Mouse (Mus musculus): ENCODE results near the gene Nt5e. TPM values are rescaled to one million over a fixed set of nuclear protein-coding genes. Genes with fewer than 3 reads are reported as not detected.
A peak's percentile ranks its signal among the peaks of the same experiment; 100 is the strongest.
"Not testable (repeated sequence)": the region's sequence is repeated elsewhere in the genome, so short reads cannot be mapped to it uniquely, and the experiment has no call there.

The Nt5e gene
- polyA plus RNA-seq (2015; fragmentation: Nextera tagmentation; extraction: Ambion mirVana): 0.71 and 1.1 TPM in 2 replicates

DNA sequence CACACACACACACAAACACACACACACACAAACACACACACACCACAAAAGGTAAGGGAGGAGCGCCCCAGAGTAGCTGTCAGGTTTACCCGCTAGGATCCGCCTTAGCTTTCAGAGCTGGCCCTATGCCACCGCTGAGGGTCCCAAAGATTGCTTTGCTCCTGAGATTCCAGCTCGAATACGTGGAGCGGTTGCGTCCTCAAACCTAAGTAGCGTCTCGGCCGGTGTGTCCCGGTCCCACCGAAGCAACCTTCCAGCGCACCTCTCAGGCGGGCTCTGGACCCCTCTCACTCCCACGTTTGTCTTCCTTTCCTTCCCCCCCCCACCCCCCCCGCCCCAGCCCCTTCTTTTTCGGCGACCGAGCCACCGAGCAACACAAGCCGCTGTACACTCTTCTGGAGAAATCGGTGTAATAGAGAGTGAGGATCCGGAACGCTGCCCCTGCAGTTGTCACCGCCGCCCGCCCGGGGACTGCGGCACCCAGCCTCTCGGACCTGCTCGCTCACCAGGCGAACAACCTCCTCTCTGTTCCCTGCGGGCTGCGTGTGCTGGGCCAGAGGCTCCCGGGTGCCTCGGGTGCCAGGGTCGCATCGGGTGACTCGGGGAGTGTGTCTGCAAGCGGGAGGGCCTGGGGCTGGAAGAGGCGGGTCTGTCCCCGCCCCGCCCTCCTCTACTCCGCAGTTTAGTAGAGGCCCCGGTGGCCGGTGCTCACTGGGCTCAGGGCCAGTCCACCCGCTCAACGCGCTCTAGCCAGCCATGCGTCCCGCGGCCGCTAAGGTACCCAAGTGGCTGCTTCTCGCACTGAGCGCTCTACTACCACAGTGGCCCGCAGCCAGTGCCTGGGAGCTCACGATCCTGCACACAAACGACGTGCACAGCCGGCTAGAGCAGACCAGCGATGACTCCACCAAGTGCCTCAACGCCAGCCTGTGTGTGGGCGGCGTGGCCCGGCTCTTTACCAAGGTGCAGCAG is at the start of gene Nt5e:
Nt5e (plus strand) TSS at position 268 of the 972 bp plus-strand sequence.
- Histone ChIP-seq H3K36me3 (ENCODE audit: control insufficient read depth, insufficient read depth) (no peaks in the 10 kb centered on the region), H3K27ac (ENCODE audit: low read length) (no peak within 1 kb of the TSS), H3K9me3 (ENCODE audit: control insufficient read depth, low read length) (no peaks in the 10 kb centered on the region), H3K27me3 (replicated peaks; ENCODE audit: control insufficient read depth, insufficient read depth, low read length) (peaks cover 11% of the 10 kb centered on the region; the same call in 1 of the 2 replicates), H3K4me3 (replicated peaks; ENCODE audit: low read length) (peak within 1 kb of the TSS; percentile 71), H3K4me1 (replicated peaks; ENCODE audit: control insufficient read depth, insufficient read depth, low read length) (peaks cover 7% of the 10 kb centered on the region), H3K4me2 (ENCODE audit: low read length) (peak within 1 kb of the TSS; percentile 99), H3K9ac (replicated peaks; ENCODE audit: low read depth, low read length) (peak within 1 kb of the TSS; percentile 72)
- under 1% methylated on average over 65 of the region's 66 CpGs for WGBS
- peak; percentile 91 for ATAC-seq

DNA sequence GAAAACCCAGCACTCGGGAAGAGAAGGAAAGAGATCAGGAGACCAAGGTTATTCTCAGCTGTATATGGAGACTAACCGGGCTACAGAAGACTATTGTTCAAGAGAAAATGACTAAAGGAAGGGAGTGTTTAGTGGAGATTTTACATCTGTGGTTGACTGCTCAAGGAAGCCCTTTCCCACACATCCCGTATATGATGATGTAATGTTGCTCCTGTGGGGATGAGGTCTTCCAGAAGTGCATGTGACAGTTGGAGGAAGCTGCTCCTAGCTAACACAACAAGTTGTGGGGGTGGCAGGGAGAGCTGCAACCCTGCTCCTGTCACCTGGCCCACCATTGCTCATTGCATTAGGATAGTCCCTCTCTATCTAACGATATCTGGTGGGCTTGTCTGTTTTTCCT is 49.4 kb upstream of the Nt5e start:
- Histone ChIP-seq H3K9ac (replicated peaks; ENCODE audit: low read depth, low read length) (no peak overlapping the region), H3K9me3 (ENCODE audit: control insufficient read depth, low read length) (no peaks in the 10 kb centered on the region), H3K27me3 (replicated peaks; ENCODE audit: control insufficient read depth, insufficient read depth, low read length) (no peaks in the 10 kb centered on the region), H3K4me3 (replicated peaks; ENCODE audit: low read length) (no peak overlapping the region), H3K27ac (ENCODE audit: low read length) (no peak overlapping the region), H3K4me2 (ENCODE audit: low read length) (no peak overlapping the region), H3K36me3 (ENCODE audit: control insufficient read depth, insufficient read depth) (no peaks in the 10 kb centered on the region), H3K4me1 (replicated peaks; ENCODE audit: control insufficient read depth, insufficient read depth, low read length) (no peaks in the 10 kb centered on the region)
- 91% methylated on average over 4 of the region's 4 CpGs for WGBS
- ATAC-seq: no peak

DNA sequence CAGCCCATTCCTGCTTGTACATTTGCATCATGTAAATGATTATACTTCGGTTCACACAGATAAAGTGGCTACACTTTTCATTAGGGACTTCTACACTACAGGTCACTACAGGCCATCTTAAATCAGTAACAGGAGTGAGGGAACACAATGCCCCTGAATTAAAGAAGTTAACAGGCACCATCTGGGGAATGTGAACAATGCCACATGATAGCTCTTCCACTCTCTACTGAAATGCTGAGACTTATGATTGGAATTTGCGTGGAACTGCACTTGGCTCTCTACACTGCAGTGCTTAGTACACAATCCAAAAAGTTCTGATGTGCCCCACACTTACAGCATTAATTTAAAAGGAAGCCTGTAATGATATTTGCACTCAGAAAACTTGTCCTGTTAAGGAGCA is 47.3 kb upstream of the Nt5e start:
- no peak for ATAC-seq
- WGBS: 79% methylated on average over 2 of the region's 2 CpGs

DNA sequence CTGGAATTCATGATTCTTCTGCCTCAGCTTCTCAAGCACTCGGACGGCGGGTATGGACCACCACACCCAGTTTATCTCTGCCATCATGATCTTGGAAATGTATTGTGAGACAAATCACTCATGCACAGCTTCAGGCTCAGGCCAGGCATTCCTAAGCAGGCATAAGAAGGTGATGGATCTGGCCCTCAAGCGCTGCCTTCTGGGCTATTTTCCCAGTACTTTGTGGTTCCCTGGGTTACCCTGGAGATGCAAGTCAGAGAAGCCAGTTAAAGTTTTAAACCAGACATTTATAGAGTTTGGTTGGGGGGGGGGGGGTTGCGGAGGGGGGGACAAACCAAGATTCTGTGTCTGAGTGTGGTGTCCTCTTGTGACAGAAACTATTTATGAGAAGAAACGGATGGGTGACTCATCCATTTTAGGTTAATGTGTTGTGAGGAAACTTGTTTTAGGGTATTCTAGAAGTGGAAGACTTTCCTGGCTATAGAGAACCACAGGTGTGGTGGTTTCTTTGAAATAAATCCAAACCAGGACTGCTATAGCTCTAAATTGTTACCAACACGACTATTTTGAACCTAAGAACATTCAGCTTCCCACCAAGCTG is 37.3 kb upstream of the Nt5e start:
- Histone ChIP-seq H3K27ac (ENCODE audit: low read length) (no peak overlapping the region), H3K4me3 (replicated peaks; ENCODE audit: low read length) (no peak overlapping the region), H3K4me1 (replicated peaks; ENCODE audit: control insufficient read depth, insufficient read depth, low read length) (no peaks in the 10 kb centered on the region), H3K27me3 (replicated peaks; ENCODE audit: control insufficient read depth, insufficient read depth, low read length) (no peaks in the 10 kb centered on the region), H3K36me3 (ENCODE audit: control insufficient read depth, insufficient read depth) (no peaks in the 10 kb centered on the region), H3K9me3 (ENCODE audit: control insufficient read depth, low read length) (no peaks in the 10 kb centered on the region), H3K4me2 (ENCODE audit: low read length) (no peak overlapping the region), H3K9ac (replicated peaks; ENCODE audit: low read depth, low read length) (no peak overlapping the region)
- WGBS: 89% methylated on average over 7 of the region's 7 CpGs
- ATAC-seq: no peak

More for the DNA sequence above, 47.3 kb upstream of the Nt5e start:
- H3K27ac ChIP-seq (ENCODE audit: low read length): no peak overlapping the region
- no peaks in the 10 kb centered on the region for H3K27me3 ChIP-seq (replicated peaks; ENCODE audit: control insufficient read depth, insufficient read depth, low read length)
- no peak overlapping the region for H3K4me2 ChIP-seq (ENCODE audit: low read length)
- H3K36me3 ChIP-seq (ENCODE audit: control insufficient read depth, insufficient read depth): no peaks in the 10 kb centered on the region
- no peaks in the 10 kb centered on the region for H3K4me1 ChIP-seq (replicated peaks; ENCODE audit: control insufficient read depth, insufficient read depth, low read length)
- no peaks in the 10 kb centered on the region for H3K9me3 ChIP-seq (ENCODE audit: control insufficient read depth, low read length)
- H3K4me3 ChIP-seq (replicated peaks; ENCODE audit: low read length): no peak overlapping the region
- H3K9ac ChIP-seq (replicated peaks; ENCODE audit: low read depth, low read length): no peak overlapping the region

DNA sequence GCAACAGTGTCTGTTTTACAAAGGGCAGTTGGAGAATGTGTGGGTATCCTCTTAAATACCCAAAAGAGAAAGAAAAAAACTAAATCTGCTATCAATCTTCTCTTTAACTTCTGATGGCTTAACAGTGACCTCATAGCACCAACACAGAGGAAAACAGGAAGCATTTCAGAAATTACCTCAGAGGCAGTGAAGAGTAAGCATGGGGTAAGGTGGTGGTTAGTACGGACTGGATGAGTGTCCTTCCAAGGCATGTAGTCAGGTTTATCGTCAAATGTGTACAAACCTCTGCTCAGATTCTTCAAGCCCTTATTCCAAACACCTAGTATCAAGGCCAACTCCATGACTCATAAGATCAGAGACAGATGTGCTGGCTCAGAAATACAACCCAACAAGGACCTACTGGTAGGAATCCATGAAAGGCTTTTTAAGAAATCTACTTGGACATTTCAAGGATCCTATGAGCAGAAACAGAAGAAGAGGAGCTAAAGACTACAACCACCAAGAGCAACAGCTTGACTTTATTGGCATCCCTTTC is 34.1 kb upstream of the Nt5e start:
- Histone ChIP-seq H3K9me3 (ENCODE audit: control insufficient read depth, low read length) (no peaks in the 10 kb centered on the region), H3K9ac (replicated peaks; ENCODE audit: low read depth, low read length) (no peak overlapping the region), H3K27me3 (replicated peaks; ENCODE audit: control insufficient read depth, insufficient read depth, low read length) (no peaks in the 10 kb centered on the region), H3K4me1 (replicated peaks; ENCODE audit: control insufficient read depth, insufficient read depth, low read length) (no peaks in the 10 kb centered on the region), H3K4me3 (replicated peaks; ENCODE audit: low read length) (no peak overlapping the region), H3K27ac (ENCODE audit: low read length) (no peak overlapping the region), H3K4me2 (ENCODE audit: low read length) (no peak overlapping the region), H3K36me3 (ENCODE audit: control insufficient read depth, insufficient read depth) (no peaks in the 10 kb centered on the region)
- ATAC-seq: no peak
- WGBS: 95% methylated on average over 2 of the region's 2 CpGs

DNA sequence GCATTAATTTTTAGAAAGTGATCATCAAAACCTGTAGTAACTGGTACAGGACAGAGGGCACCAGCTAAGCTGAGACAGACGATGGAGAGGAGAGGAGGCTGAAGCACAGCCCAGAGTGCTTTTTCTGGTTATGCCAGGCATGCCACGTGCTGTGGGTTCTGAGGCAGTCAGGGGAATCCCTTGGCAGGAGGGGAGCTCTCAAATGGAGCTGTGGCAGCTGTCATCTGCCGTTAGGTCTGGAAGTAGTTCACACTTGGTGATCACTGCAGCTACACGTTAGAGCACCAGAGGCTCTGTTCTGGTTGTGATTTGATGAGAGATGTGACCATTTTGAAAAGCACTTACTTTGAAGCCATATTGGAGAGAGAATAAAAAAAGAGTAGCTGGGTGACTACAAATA is 31.2 kb upstream of the Nt5e start:
- no peaks in the 10 kb centered on the region for H3K9me3 ChIP-seq (ENCODE audit: control insufficient read depth, low read length)
- H3K4me1 ChIP-seq (replicated peaks; ENCODE audit: control insufficient read depth, insufficient read depth, low read length): no peaks in the 10 kb centered on the region
- H3K4me3 ChIP-seq (replicated peaks; ENCODE audit: low read length): no peak overlapping the region
- no peak overlapping the region for H3K9ac ChIP-seq (replicated peaks; ENCODE audit: low read depth, low read length)
- H3K36me3 ChIP-seq (ENCODE audit: control insufficient read depth, insufficient read depth): no peaks in the 10 kb centered on the region
- H3K27me3 ChIP-seq (replicated peaks; ENCODE audit: control insufficient read depth, insufficient read depth, low read length): no peaks in the 10 kb centered on the region
- no peak overlapping the region for H3K27ac ChIP-seq (ENCODE audit: low read length)
- H3K4me2 ChIP-seq (ENCODE audit: low read length): no peak overlapping the region
- peak; percentile 91 for ATAC-seq
- WGBS: 54% methylated on average over 4 of the region's 4 CpGs

DNA sequence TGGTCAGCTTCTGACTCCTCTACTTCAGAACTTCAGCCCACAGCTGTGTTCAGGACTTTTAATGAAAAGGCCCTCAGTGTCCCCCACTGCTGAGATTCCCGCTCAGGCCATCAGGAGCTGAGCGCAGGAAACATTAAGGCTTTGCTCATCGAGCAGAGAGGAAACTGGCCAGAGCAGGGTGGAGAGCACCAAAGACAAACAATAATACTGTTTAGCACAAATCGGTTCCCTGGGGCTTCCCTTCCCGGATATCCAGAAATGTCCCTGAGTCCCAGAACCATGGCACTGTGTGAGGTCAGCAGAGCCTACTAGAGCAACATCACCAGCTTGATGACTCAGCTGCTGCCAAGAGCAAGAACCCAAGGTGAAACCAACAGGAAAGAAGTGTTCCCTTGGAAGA is 30.7 kb upstream of the Nt5e start:
- ATAC-seq: no peak
- no peak overlapping the region for H3K27ac ChIP-seq (ENCODE audit: low read length)
- 75% methylated on average over 5 of the region's 5 CpGs for WGBS
- no peak overlapping the region for H3K4me2 ChIP-seq (ENCODE audit: low read length)
- H3K9me3 ChIP-seq (ENCODE audit: control insufficient read depth, low read length): no peaks in the 10 kb centered on the region
- H3K27me3 ChIP-seq (replicated peaks; ENCODE audit: control insufficient read depth, insufficient read depth, low read length): no peaks in the 10 kb centered on the region
- no peak overlapping the region for H3K4me3 ChIP-seq (replicated peaks; ENCODE audit: low read length)
- no peaks in the 10 kb centered on the region for H3K4me1 ChIP-seq (replicated peaks; ENCODE audit: control insufficient read depth, insufficient read depth, low read length)
- no peak overlapping the region for H3K9ac ChIP-seq (replicated peaks; ENCODE audit: low read depth, low read length)
- no peaks in the 10 kb centered on the region for H3K36me3 ChIP-seq (ENCODE audit: control insufficient read depth, insufficient read depth)

DNA sequence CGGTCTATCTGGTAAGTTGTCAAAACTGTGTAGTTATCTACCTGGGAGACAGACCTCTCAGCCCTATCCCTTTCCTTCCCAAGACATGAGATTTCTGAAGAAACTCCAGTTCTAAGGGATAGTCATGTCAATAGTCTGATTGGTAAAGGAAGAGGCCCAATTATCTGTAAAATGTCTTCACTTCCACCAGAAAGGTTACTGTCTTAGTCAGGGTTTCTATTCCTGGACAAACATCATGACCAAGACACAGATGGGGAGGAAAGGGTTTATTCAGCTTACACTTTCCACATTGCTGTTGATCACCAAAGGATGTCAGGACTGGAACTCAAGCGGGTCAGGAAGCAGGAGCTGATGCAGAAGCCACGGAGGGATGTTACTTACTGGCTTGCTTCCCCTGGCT is 29.8 kb upstream of the Nt5e start:
- not testable (repeated sequence) for H3K9me3 ChIP-seq (ENCODE audit: control insufficient read depth, low read length); H3K4me2 ChIP-seq (ENCODE audit: low read length); H3K27me3 ChIP-seq (replicated peaks; ENCODE audit: control insufficient read depth, insufficient read depth, low read length); ATAC-seq; H3K9ac ChIP-seq (replicated peaks; ENCODE audit: low read depth, low read length); H3K4me1 ChIP-seq (replicated peaks; ENCODE audit: control insufficient read depth, insufficient read depth, low read length); H3K36me3 ChIP-seq (ENCODE audit: control insufficient read depth, insufficient read depth); H3K4me3 ChIP-seq (replicated peaks; ENCODE audit: low read length); H3K27ac ChIP-seq (ENCODE audit: low read length)
- 86% methylated on average over 3 of the region's 3 CpGs for WGBS

DNA sequence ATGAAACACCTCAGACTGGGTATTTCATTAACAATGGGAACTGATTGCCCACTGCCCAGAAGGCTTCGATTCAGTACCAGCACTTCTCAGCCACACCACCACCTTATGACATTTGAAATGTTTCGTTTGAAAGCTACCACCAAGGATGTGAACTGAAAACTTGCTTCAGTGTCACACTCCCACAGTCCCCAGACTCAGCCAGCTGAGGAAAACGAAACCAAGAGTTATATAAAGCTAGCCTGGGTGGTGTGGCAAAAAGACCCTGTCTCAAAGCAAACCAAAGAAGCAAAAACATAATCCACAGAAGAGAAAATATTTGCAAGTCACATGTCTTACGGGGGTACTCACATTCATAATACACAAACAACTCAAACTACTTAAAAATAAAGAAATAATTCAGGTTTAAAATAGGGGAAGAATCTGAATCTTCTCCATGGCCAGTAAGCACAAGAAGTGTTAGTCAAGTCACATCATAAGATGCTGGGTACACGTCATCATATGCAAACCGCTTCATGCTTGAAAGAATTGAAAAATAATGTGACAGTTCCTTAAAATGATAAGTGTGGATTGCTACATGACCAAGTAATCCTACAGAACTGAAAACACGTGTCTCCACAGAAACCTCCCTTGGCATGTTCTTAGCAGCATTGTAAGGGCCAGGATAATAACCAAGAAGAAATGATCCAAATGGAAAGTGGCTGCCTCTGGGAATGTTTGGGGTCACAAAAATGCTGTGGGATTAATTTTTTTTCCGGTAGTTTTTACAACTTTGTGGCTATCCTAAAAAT is 28.9 kb upstream of the Nt5e start:
- WGBS: 83% methylated on average over 8 of the region's 8 CpGs

More for the DNA sequence above, 28.9 kb upstream of the Nt5e start:
- Histone ChIP-seq H3K4me2 (ENCODE audit: low read length) (no peak overlapping the region), H3K4me1 (replicated peaks; ENCODE audit: control insufficient read depth, insufficient read depth, low read length) (no peaks in the 10 kb centered on the region), H3K27ac (ENCODE audit: low read length) (no peak overlapping the region), H3K9ac (replicated peaks; ENCODE audit: low read depth, low read length) (no peak overlapping the region), H3K27me3 (replicated peaks; ENCODE audit: control insufficient read depth, insufficient read depth, low read length) (no peaks in the 10 kb centered on the region), H3K4me3 (replicated peaks; ENCODE audit: low read length) (no peak overlapping the region), H3K36me3 (ENCODE audit: control insufficient read depth, insufficient read depth) (no peaks in the 10 kb centered on the region), H3K9me3 (ENCODE audit: control insufficient read depth, low read length) (no peaks in the 10 kb centered on the region)
- no peak for ATAC-seq

Measured in forebrain, embryonic 16.5 days (tissue).